28 mouse cellular contexts compared by ENCODE assay signal in genomic region chr4:130215392-130215791, GRCm38 (mm10). TPM values are rescaled to one million over a fixed set of nuclear protein-coding genes. Genes with fewer than 3 reads are reported as not detected.
"Had no signal": no experiment of that assay in that cellular context is flagged by ENCODE, and none has a peak within 500 bp of the region (broad histone marks: within the 10 kb centered on the region; RNA-seq: fewer than 3 reads in every experiment).

No protein-coding gene starts in this region.

- H3K4me2 ChIP-seq: lung, embryonic 14.5 days; midbrain, embryonic 12.5 days; neural tube, embryonic 13.5 days; neural tube, embryonic 15.5 days had no signal

- H3K4me1 ChIP-seq: midbrain, embryonic 10.5 days; midbrain, embryonic 12.5 days; neural tube, embryonic 13.5 days; neural tube, embryonic 15.5 days had no signal

- H3K27me3 ChIP-seq: midbrain, embryonic 12.5 days; neural tube, embryonic 13.5 days had no signal

- H3K4me3 ChIP-seq: midbrain, embryonic 10.5 days; midbrain, embryonic 12.5 days; myocyte; neural tube, embryonic 13.5 days; neural tube, embryonic 15.5 days had no signal

- H3K27ac ChIP-seq: midbrain, embryonic 10.5 days; midbrain, embryonic 12.5 days; neural tube, embryonic 13.5 days; neural tube, embryonic 15.5 days had no signal

- H3K9ac ChIP-seq: liver, postnatal 0 days; lung, embryonic 14.5 days; midbrain, embryonic 12.5 days; neural tube, embryonic 13.5 days; neural tube, embryonic 15.5 days had no signal

- H3K9me3 ChIP-seq: midbrain, embryonic 10.5 days; midbrain, embryonic 12.5 days; neural tube, embryonic 13.5 days; neural tube, embryonic 15.5 days had no signal

- H3K36me3 ChIP-seq: midbrain, embryonic 10.5 days; midbrain, embryonic 12.5 days; neural tube, embryonic 13.5 days; neural tube, embryonic 15.5 days had no signal

- ATAC-seq: liver, postnatal 0 days; midbrain, embryonic 16.5 days had no signal

- DNase-seq: liver, postnatal 0 days; lung, embryonic 14.5 days; lung, postnatal 10 days; lung, postnatal 4 days; midbrain, embryonic 14.5 days; retina, postnatal 1 day; right cerebral cortex, adult 18-20 months; right cerebral cortex, postnatal 25 days; right cerebral cortex, postnatal 4 days; spleen, adult 18-20 months; thymus, adult 2 months; thymus, postnatal 25 days; thymus, postnatal 4 days had no signal

RNA-seq across cellular contexts. Expression of gene Gm853, which starts 6.8 kb away (rescaled TPM):
- total RNA-seq: megakaryocyte, adult 5-6 weeks; megakaryocyte-erythroid progenitor cell, adult 5-6 weeks had no signal
- polyA plus RNA-seq: liver, postnatal 0 days; lung, embryonic 14.5 days; lung, embryonic 16.5 days; midbrain, embryonic 12.5 days; midbrain, embryonic 14.5 days; midbrain, embryonic 16.5 days; myocyte; neural tube, embryonic 11.5 days; neural tube, embryonic 13.5 days; neural tube, embryonic 15.5 days; small intestine, adult 2 months; stomach, embryonic 14.5 days; stomach, embryonic 16.5 days; testis, adult 2 months; urinary bladder, adult 2 months had no signal
